Mouse (Mus musculus) heart, adult 2 months (tissue): ENCODE results near the gene Pcolce. TPM values are rescaled to one million over a fixed set of nuclear protein-coding genes. Genes with fewer than 3 reads are reported as not detected.
A peak's percentile ranks its signal among the peaks of the same experiment; 100 is the strongest.

ENCODE experiments used
- DNase-seq, 2 experiments: peaks; one replicate each; pipeline ENCODE4 v3.0.0; 2021
- H3K27ac ChIP-seq: fragments of 200-600 bp; 2 replicates; pipeline ENCODE4 v1.8.1; 2022
- H3K27me3 ChIP-seq: fragments of 200-500 bp; 2 replicates; pipeline ENCODE4 v1.6.1; 2012; ENCODE audit warnings: mild to moderate bottlenecking, low read length, inconsistent platforms, mixed read lengths; ENCODE audit not compliant: control insufficient read depth, insufficient read depth
- H3K36me3 ChIP-seq: fragments of 200-500 bp; 2 replicates; pipeline ENCODE4 v1.6.1; 2012; ENCODE audit warnings: low read length, inconsistent platforms; ENCODE audit not compliant: control insufficient read depth, insufficient read depth
- H3K4me1 ChIP-seq: fragments of 200-500 bp; 2 replicates; pipeline ENCODE4 v1.6.1; 2011; ENCODE audit warnings: low read length; ENCODE audit not compliant: control insufficient read depth, insufficient read depth
- H3K4me3 ChIP-seq: fragments of 200-600 bp; 2 replicates; pipeline ENCODE4 v1.8.1; 2022
- H3K79me2 ChIP-seq: fragments of 200-500 bp; replicated peaks from 2 replicates; pipeline ENCODE4 v1.6.1; 2012; ENCODE audit warnings: mild to moderate bottlenecking, inconsistent platforms, low read length, moderate library complexity, mixed read lengths; ENCODE audit not compliant: control insufficient read depth, insufficient read depth
- H3K9ac ChIP-seq: fragments of 200-500 bp; 2 replicates; pipeline ENCODE4 v1.6.1; 2012; ENCODE audit warnings: low read depth, mild to moderate bottlenecking, control low read depth, inconsistent platforms, low read length, mixed read lengths
- CTCF ChIP-seq: fragments of 200-600 bp; IDR thresholded peaks from 2 replicates; pipeline ENCODE4 v1.8.1; 2022; ENCODE audit warnings: antibody characterized with exemption, mild to moderate bottlenecking, moderate library complexity
- EP300 ChIP-seq: fragments of 200-500 bp; IDR thresholded peaks from 2 replicates; pipeline ENCODE4 v1.6.1; 2011; ENCODE audit warnings: low read depth, low read length, control low read depth; ENCODE audit not compliant: insufficient read depth
- POLR2A ChIP-seq: fragments of 200-500 bp; IDR thresholded peaks from 2 replicates; pipeline ENCODE4 v1.6.1; 2011; ENCODE audit warnings: mild to moderate bottlenecking, low read depth, low read length, control low read depth; ENCODE audit not compliant: insufficient read depth
- WGBS: fragments of 180-500 bp; shearing (Covaris S2); methylation state at CpG from one replicate; pipeline ENCODE4 v1.1.7; 2018; 5-methylcytosine and 5-hydroxymethylcytosine counted together
- intact Hi-C: fragments of 180-260 bp; cut with DNase I; formaldehyde crosslinking; loops from one replicate; pipeline ENCODE4 v1.15.1; 2025
- polyA plus RNA-seq: library from polyadenylated mRNA; depleted of rRNA; stranded (reverse); fragments of >200 nt; gene quantifications from 2 replicates; pipeline ENCODE4 v1.2.3, GENCODE M21; 2012
- total RNA-seq, 2 experiments: library from RNA; stranded (reverse); gene quantifications; 2 replicates each; pipeline ENCODE4 v1.2.3; 2021

Pcolce gene
- total and polyA plus RNA-seq, 3 experiments, result 35.9 to 109 (median 50.8) TPM

GRCm38 (mm10) chr5:137645091-137645651 lies 31.6 kb upstream of the Pcolce start:
- Histone ChIP-seq H3K27ac (peak overlapping the region; percentile 54), H3K9ac (peak overlapping the region; percentile 49), H3K4me1 (no peaks in the 10 kb centered on the region), H3K27me3 (no peaks in the 10 kb centered on the region), H3K4me3 (peak overlapping the region; percentile 42), H3K36me3 (no peaks in the 10 kb centered on the region), H3K79me2 (no peaks in the 10 kb centered on the region)
- TF ChIP-seq EP300 (no peak), POLR2A (no peak), CTCF (no peak)
- 8% methylated on average over 44 of the region's 44 CpGs for WGBS
- intact Hi-C loops, result no loop called here
- DNase-seq, result peak in 1 of 2 experiments; percentile 48

DNA sequence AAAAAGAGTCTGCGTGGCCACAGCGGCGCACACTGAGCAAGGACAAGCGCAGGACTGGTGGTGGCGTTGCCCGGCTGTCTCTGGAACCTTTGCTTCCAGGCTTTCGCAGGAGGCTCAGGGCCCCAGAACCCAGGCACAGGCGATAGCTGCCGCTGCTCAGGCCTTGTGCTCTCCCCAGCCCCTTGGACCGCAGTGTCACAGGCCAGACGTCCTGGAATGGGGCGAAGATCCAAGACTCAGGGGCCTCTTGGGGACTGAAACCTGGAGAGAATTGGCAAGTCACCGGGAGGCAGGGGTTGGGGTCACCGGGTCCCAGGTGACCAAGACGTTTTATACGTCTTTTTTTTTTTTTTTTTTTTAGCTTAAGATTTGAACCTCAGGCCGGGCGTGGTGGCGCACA lies 30.9 kb upstream of the Pcolce start:
- intact Hi-C loops, result no loop called here
- no peak for DNase-seq
- Histone ChIP-seq H3K9ac (no peak overlapping the region), H3K4me1 (no peaks in the 10 kb centered on the region), H3K27ac (no peak overlapping the region), H3K27me3 (no peaks in the 10 kb centered on the region), H3K4me3 (no peak overlapping the region), H3K36me3 (no peaks in the 10 kb centered on the region), H3K79me2 (no peaks in the 10 kb centered on the region)
- 57% methylated on average over 19 of the region's 19 CpGs for WGBS
- TF ChIP-seq EP300 (no peak), CTCF (no peak), POLR2A (no peak)

- no peaks in the 10 kb centered on the region for H3K4me1 ChIP-seq
- 44% methylated on average over 4 of the region's 4 CpGs for WGBS
Observed at GRCm38 (mm10) chr5:137642886-137643285, 29.3 kb upstream of the Pcolce start.

DNA sequence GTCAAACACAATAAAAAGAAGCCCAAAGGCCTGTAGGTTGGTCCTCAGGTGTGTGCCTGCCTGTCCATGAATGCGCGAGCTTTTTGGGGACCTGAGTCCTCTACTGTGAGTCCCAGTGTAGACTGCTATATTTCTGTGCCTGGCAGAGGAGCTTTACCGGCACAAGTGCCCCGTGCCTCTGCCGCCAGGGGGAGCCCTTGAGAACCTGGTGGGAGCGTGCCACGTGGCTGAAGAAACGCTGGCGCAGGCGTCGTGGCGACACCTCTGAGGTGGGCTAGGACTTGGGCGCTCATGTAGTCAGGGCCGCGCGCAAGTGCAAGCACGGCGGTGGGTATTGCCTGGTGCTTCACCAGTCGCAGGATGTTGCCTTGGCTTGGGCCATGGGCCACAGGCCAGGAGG lies 27.5 kb upstream of the Pcolce start, which contains the start of gene Sap25:
TSS of gene Sap25 (plus strand) at position 281 of the 400 bp plus-strand sequence.
- TF ChIP-seq POLR2A, result no peak
- peak; percentile 62 for TF ChIP-seq CTCF
- H3K79me2 ChIP-seq, result no peaks in the 10 kb centered on the region
- 83% methylated on average over 19 of the region's 19 CpGs for WGBS
- no peak within 1 kb of the TSS for H3K9ac ChIP-seq
- H3K4me3 ChIP-seq, result no peak within 1 kb of the TSS
- H3K4me1 ChIP-seq, result no peaks in the 10 kb centered on the region
- no peak within 1 kb of the TSS for H3K27ac ChIP-seq
- peak in 1 of 2 experiments; percentile 50 for DNase-seq
- no peaks in the 10 kb centered on the region for H3K27me3 ChIP-seq
- H3K36me3 ChIP-seq, result no peaks in the 10 kb centered on the region
- intact Hi-C loops, result no loop called here

More at GRCm38 (mm10) chr5:137642886-137643285, 29.3 kb upstream of the Pcolce start:
- Histone ChIP-seq H3K27me3 (no peaks in the 10 kb centered on the region), H3K79me2 (no peaks in the 10 kb centered on the region), H3K36me3 (no peaks in the 10 kb centered on the region), H3K27ac (no peak overlapping the region), H3K4me3 (no peak overlapping the region), H3K9ac (no peak overlapping the region)
- intact Hi-C loops, result no loop called here
- no peak for TF ChIP-seq POLR2A
- TF ChIP-seq EP300, result no peak
- no peak for TF ChIP-seq CTCF
- peak in 1 of 2 experiments; percentile 20 for DNase-seq

DNA sequence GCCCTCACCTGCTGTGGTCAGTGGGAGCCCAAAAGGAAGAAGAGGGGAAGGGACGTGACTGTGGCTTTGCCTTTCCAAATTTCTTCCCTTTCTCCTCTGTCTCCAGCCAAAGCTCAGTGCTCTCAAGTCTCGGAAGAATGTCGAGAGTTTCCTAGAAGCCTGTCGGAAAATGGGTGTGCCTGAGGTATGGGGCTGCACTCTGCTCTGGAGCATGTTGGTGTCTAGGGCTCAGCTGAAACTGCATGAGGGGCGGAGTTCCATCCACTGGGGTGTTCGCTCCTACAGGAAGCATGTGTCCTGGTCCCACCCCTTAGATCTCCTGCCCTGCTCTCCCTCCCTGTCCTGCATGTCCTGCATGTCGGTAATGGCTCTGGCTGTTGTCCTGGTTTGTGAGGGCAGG lies 25.9 kb upstream of the Pcolce start:
- Histone ChIP-seq H3K27me3 (no peaks in the 10 kb centered on the region), H3K27ac (no peak overlapping the region), H3K36me3 (no peaks in the 10 kb centered on the region), H3K9ac (no peak overlapping the region), H3K79me2 (no peaks in the 10 kb centered on the region), H3K4me1 (no peaks in the 10 kb centered on the region), H3K4me3 (no peak overlapping the region)
- TF ChIP-seq POLR2A (no peak), EP300 (no peak), CTCF (no peak)
- WGBS, result 64% methylated on average over 7 of the region's 7 CpGs
- peak in 1 of 2 experiments; percentile 19 for DNase-seq
- intact Hi-C loops, result no loop called here

DNA sequence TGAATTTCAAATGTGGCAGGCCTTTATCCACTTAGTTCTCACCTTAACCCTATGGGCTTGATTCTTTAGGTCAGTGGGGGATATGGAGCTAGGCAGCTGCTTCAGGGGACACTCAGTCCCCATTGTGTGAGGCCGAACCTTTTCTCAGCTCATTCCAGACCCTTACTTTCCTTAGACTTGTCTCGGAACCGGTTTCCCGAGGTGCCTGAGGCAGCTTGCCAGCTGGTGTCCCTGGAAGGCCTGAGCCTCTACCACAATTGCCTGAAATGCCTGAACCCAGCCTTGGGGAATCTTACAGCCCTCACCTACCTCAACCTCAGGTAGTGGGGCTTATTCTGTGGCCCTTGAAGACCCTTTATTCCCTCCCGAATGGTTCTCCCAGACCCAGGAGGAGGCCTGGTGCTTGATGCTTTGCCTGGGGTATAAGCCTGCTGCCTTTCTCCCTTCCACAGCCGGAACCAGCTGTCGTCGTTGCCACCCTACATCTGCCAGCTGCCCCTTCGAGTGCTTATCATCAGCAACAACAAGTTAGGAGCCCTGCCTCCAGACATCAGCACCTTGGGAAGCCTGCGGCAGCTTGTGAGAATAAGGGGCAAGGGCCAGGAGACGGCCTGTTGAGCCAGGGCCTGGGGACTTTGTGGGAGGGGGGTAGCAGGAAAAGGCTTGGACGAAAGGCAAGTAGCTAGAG lies 20.0 kb upstream of the Pcolce start:
- TF ChIP-seq EP300, result no peak
- TF ChIP-seq POLR2A, result no peak
- TF ChIP-seq CTCF, result no peak
- Histone ChIP-seq H3K36me3 (no peaks in the 10 kb centered on the region), H3K79me2 (no peaks in the 10 kb centered on the region; the same call in none of the 2 replicates), H3K4me1 (peaks cover 10% of the 10 kb centered on the region), H3K9ac (no peak overlapping the region), H3K4me3 (no peak overlapping the region), H3K27ac (no peak overlapping the region), H3K27me3 (no peaks in the 10 kb centered on the region)
- no peak for DNase-seq
- 63% methylated on average over 12 of the region's 12 CpGs for WGBS
- intact Hi-C loops, result no loop called here
